Mouse (Mus musculus) kidney, embryonic 14.5 days (tissue): ENCODE measurements at regions not wholly inside any gene's neighbourhood (a gene's known extent, or its start where the extent isn't known, plus 50 kb on each side); places are given as distances from the start of the nearest gene placed in this dataset.

Source experiments
- ATAC-seq: fragments of 200-750 bp; cut with Nextera tagmentation; 2 replicates; pipeline ENCODE4 v1.8.0; 2017; ENCODE audit warnings: moderate number of reproducible peaks, mild to moderate bottlenecking, moderate TSS enrichment, moderate library complexity; ENCODE audit not compliant: low FRiP score, low TSS enrichment
- H3K27ac ChIP-seq: fragments of 300-500 bp; sonication (generic); 2 replicates; pipeline ENCODE4 v1.5.1; 2014; ENCODE audit warnings: low read depth, mild to moderate bottlenecking, low read length, moderate library complexity, mixed read lengths
- H3K27me3 ChIP-seq: fragments of 300-500 bp; sonication (generic); 2 replicates; pipeline ENCODE4 v1.6.1; 2014; ENCODE audit warnings: mild to moderate bottlenecking, low read length; ENCODE audit not compliant: control insufficient read depth, insufficient read depth
- H3K36me3 ChIP-seq: fragments of 300-500 bp; sonication (generic); 2 replicates; pipeline ENCODE4 v1.6.1; 2014; ENCODE audit warnings: low read length, mixed read lengths; ENCODE audit not compliant: control insufficient read depth, insufficient read depth
- H3K4me1 ChIP-seq: fragments of 300-500 bp; sonication (generic); 2 replicates; pipeline ENCODE4 v1.6.1; 2014; ENCODE audit warnings: low read length, mixed read lengths; ENCODE audit not compliant: control insufficient read depth, insufficient read depth
- H3K4me2 ChIP-seq: fragments of 300-500 bp; sonication (generic); replicated peaks from 2 replicates; pipeline ENCODE4 v1.6.1; 2014; ENCODE audit warnings: low read depth, mild to moderate bottlenecking, low read length
- H3K4me3 ChIP-seq: fragments of 300-500 bp; sonication (generic); 2 replicates; pipeline ENCODE4 v1.5.1; 2014; ENCODE audit warnings: mild to moderate bottlenecking, low read length
- H3K9ac ChIP-seq: fragments of 300-500 bp; sonication (generic); 2 replicates; pipeline ENCODE4 v1.6.1; 2014; ENCODE audit warnings: low read depth, mild to moderate bottlenecking, low read length, moderate library complexity
- H3K9me3 ChIP-seq: fragments of 300-500 bp; sonication (generic); 2 replicates; pipeline ENCODE4 v1.6.1; 2016; ENCODE audit warnings: low read length; ENCODE audit not compliant: control insufficient read depth
- WGBS: fragments of 180-500 bp; shearing (Covaris S2); extraction: QIAGEN DNeasy Blood & Tissue Kit; methylation state at CpG from one replicate; pipeline ENCODE4 v1.1.7; 2014; 5-methylcytosine and 5-hydroxymethylcytosine counted together

DNA sequence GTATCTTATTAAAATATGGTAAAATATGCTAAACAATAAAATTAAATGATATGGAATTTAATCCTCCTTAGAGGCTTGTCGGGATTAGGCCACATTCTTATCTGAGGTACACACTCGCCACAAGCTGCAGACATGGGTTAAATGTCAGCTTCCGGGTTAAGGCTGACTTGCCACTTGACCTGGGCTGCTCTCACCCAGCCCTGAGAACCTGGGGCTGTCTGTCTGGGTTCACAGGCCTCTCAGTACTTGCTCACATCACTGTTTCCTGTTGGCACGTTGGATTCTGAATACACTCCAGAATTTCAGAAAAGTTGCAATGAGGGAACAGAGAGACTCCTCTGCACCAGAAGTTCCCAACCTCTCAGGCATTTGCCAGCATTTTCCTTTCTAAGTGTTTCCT lies 465.9 kb downstream of the Ccdc171 start:
- Histone ChIP-seq H3K27me3 (no peaks in the 10 kb centered on the region), H3K27ac (no peak overlapping the region), H3K4me3 (no peak overlapping the region), H3K36me3 (no peaks in the 10 kb centered on the region), H3K4me1 (peaks cover 30% of the 10 kb centered on the region), H3K9me3 (no peaks in the 10 kb centered on the region), H3K9ac (no peak overlapping the region), H3K4me2 (no peak overlapping the region)
- WGBS = 26% methylated on average over 4 of the region's 4 CpGs
- no peak for ATAC-seq

DNA sequence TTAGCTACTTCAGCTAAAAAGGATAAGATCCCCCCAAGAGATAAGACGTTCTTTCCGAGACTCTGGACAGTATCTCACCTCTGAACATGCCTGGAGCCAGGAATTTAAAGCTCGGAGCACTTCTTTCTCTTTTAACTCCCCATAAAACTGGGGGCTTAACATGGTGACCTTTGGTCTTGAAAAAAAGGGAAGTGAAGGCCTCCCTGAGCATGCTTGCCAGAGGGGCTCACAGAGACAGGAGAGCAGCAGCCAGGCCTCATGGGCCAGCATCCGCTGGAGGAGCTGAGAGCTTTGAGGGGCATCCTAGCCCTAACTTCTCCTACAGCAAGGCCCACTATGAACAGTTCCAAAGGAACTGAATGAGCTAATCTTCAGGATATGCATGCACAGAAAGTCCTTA lies 471.7 kb downstream of the Ccdc171 start:
- Histone ChIP-seq H3K36me3 (no peaks in the 10 kb centered on the region), H3K27ac (no peak overlapping the region), H3K9ac (no peak overlapping the region), H3K4me2 (no peak overlapping the region), H3K4me1 (peaks cover 5% of the 10 kb centered on the region; the same call in 1 of the 2 replicates), H3K4me3 (no peak overlapping the region), H3K9me3 (no peaks in the 10 kb centered on the region), H3K27me3 (no peaks in the 10 kb centered on the region)
- ATAC-seq = no peak
- whole genome bisulfite sequencing = 44% methylated on average over 4 of the region's 4 CpGs

GRCm38 (mm10) chr4:84001645-84002044 lies 476.3 kb downstream of the Ccdc171 start:
- Histone ChIP-seq H3K4me1 (peaks cover 5% of the 10 kb centered on the region; the same call in 1 of the 2 replicates), H3K36me3 (no peaks in the 10 kb centered on the region), H3K4me3 (no peak overlapping the region), H3K9me3 (no peaks in the 10 kb centered on the region), H3K27me3 (no peaks in the 10 kb centered on the region), H3K27ac (peak overlapping the region; percentile 31), H3K4me2 (no peak overlapping the region), H3K9ac (no peak overlapping the region)
- 48% methylated on average over 7 of the region's 7 CpGs for WGBS
- ATAC-seq = peak; percentile 65

DNA sequence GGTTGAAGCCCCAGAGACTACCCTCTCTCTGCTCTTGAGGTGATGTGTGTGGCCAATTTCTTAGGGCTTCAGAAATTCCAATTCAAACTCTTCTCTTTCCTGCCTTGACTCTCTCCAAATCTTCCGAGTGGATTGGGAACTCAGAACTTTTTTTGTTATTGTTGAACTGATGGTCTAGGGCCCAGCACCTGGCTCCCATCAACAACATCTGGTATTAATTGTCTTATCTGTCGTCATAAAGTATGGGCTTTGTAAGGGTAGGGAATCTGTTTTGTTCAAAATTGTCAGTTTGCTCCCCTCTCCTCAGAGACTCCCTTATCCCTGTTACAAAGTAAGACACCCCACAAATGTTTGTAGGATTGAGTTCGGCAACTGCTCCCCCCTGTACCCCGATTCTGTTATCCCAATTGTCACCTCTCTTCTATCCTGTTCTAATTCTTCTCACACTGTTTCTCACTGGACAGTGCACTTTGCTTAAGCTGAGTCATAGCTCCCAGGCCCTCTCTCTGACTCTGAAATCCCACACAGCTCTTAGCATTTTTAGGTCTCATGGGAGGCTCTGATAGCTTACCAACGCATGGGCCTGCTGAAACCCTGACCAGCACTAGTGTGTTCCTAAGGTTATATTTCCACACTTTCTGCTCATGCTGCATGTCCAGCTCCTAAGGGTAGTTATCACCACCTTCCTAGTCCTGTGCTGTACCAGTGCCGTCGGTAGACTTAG lies 478.9 kb downstream of the Ccdc171 start:
- Histone ChIP-seq H3K4me2 (no peak overlapping the region), H3K4me1 (peaks cover 5% of the 10 kb centered on the region; the same call in 1 of the 2 replicates), H3K27ac (no peak overlapping the region), H3K9me3 (no peaks in the 10 kb centered on the region; the same call in 1 of the 2 replicates), H3K27me3 (no peaks in the 10 kb centered on the region), H3K4me3 (no peak overlapping the region), H3K9ac (no peak overlapping the region), H3K36me3 (no peaks in the 10 kb centered on the region)
- 68% methylated on average over 7 of the region's 7 CpGs for WGBS
- no peak for ATAC-seq

DNA sequence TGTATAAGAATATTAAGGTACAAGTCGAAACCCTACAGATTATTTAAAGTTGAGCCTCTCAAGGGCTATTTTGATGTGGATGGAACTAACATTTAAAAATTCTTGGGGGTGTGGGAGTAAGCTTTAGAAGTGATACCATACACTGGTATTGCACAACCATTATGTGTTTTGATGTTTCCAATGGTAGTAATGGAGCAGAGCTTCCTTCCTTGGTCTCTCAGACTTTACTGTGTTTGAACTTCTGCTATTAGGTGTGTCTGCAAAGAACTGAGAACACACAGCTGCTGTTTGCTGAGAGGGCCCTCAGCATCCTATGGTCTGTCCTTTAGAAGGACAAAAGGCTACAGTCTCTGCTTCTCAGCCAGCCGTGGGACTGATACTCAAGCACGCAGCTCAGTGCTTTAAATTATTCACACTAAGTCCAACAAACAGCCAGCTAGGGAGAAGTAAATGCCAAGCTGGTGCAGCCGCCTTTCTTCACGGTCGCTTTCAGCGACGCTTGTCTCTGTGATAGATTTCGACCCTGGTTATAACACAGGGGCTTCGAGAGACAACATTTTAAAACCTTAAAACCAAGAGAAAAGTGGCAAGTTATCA lies 479.5 kb downstream of the Ccdc171 start:
- Histone ChIP-seq H3K36me3 (no peaks in the 10 kb centered on the region), H3K4me1 (peaks cover 5% of the 10 kb centered on the region; the same call in 1 of the 2 replicates), H3K27ac (no peak overlapping the region), H3K4me2 (no peak overlapping the region), H3K9me3 (no peaks in the 10 kb centered on the region; the same call in 1 of the 2 replicates), H3K4me3 (no peak overlapping the region), H3K9ac (no peak overlapping the region), H3K27me3 (no peaks in the 10 kb centered on the region)
- WGBS = 56% methylated on average over 10 of the region's 10 CpGs
- ATAC-seq = no peak

DNA sequence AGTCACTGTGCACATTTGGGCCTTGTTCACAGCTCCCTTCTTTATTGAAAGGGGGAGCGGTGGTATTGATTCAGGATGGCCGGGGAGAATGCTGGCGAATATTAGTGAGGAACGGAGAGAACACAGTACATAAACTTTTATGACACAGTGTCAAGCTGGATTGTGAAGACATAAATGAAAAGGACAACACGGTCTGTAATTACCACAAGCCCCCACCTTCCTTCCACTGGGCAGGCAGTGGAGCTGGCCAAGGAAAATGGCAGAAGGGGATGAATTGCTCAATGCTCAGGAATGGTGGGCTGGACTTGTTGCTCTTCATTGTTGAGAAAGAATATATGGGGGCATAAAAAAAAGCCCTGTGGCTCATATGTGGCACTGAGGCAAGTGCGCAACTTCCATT lies 486.6 kb downstream of the Ccdc171 start:
- Histone ChIP-seq H3K36me3 (no peaks in the 10 kb centered on the region), H3K4me3 (no peak overlapping the region), H3K9ac (no peak overlapping the region), H3K9me3 (no peaks in the 10 kb centered on the region; the same call in 1 of the 2 replicates), H3K4me2 (no peak overlapping the region), H3K4me1 (no peaks in the 10 kb centered on the region), H3K27ac (no peak overlapping the region), H3K27me3 (no peaks in the 10 kb centered on the region)
- WGBS = 62% methylated on average over 6 of the region's 6 CpGs
- no peak for ATAC-seq

DNA sequence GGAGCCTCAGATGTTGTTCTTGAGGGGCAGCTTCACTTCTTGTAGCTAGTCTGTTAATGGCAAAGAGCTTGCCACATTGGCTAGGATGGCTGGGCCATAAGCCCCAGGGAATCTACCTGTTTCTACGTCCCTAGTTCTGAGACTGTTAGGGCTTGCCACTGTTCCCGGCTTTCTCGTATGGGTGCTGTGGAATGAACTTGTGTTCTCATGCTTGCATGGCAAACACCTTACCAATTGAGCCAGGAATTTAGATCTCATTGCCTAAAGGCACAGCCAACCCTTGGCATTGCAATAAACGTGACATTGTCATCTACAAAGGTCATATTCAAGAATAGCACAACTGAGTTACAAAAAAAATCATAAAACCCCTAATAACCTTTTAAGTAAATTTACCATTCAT lies 489.8 kb downstream of the Ccdc171 start:
- Histone ChIP-seq H3K27me3 (no peaks in the 10 kb centered on the region), H3K9ac (no peak overlapping the region), H3K4me1 (peaks cover 21% of the 10 kb centered on the region), H3K27ac (no peak overlapping the region), H3K9me3 (no peaks in the 10 kb centered on the region), H3K4me2 (no peak overlapping the region), H3K4me3 (no peak overlapping the region), H3K36me3 (no peaks in the 10 kb centered on the region)
- ATAC-seq = no peak
- WGBS = 86% methylated on average over 4 of the region's 4 CpGs

DNA sequence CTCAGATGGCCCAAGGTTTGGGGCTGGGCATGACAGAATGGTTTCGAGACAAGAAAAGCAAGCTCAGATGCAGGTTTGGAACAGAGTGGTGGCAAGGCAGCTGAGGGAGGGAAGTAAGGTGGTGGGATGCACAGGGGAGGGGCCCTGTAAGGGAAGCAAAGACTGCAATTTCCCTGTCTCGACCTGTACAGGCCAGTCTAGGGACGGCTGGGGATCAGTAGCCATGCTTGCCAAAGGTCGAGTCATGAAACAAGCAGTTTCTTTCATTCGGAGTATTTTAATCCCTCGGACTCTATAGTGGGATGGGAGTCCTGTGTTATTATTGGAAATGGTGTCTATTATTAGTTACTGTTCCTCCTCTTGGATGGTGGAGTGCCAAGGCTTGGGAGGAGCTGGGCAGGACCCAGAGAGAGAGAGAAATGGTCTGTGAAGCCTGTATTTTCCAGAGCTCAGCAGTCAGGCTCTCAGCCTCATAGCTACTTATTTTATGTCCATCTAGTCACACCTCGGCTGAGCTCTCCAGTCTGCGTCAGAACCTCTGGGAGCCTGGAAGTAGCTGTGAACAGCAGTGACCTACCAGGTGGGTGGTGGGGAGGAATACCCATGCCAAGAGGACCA lies 490.3 kb downstream of the Ccdc171 start:
- no peak for ATAC-seq
- H3K4me3 ChIP-seq = no peak overlapping the region
- H3K27ac ChIP-seq = no peak overlapping the region; the same call in 1 of the 2 replicates
- no peaks in the 10 kb centered on the region for H3K27me3 ChIP-seq
- H3K4me2 ChIP-seq = no peak overlapping the region
- peaks cover 26% of the 10 kb centered on the region for H3K4me1 ChIP-seq
- H3K9me3 ChIP-seq = no peaks in the 10 kb centered on the region
- no peak overlapping the region for H3K9ac ChIP-seq
- H3K36me3 ChIP-seq = no peaks in the 10 kb centered on the region
- WGBS = 56% methylated on average over 8 of the region's 8 CpGs

- ATAC-seq = no peak
- peaks cover 27% of the 10 kb centered on the region for H3K4me1 ChIP-seq
- H3K36me3 ChIP-seq = no peaks in the 10 kb centered on the region
- H3K9ac ChIP-seq = no peak overlapping the region
- H3K27me3 ChIP-seq = no peaks in the 10 kb centered on the region
- no peaks in the 10 kb centered on the region for H3K9me3 ChIP-seq
- 62% methylated on average over 7 of the region's 7 CpGs for WGBS
- no peak overlapping the region for H3K4me2 ChIP-seq
- peak overlapping the region; percentile 93; the same call in 1 of the 2 replicates for H3K27ac ChIP-seq
- no peak overlapping the region for H3K4me3 ChIP-seq
Observed at GRCm38 (mm10) chr4:84018135-84018534, 492.8 kb downstream of the Ccdc171 start.
